Mouse (Mus musculus) G1E (cell line): ENCODE measurements around the gene Ccdc39. TPM values are rescaled to one million over a fixed set of nuclear protein-coding genes. Genes with fewer than 3 reads are reported as not detected.
A peak's percentile ranks its signal among the peaks of the same experiment; 100 is the strongest.

ENCODE experiments used
- ATAC-seq: 2 replicates; pipeline ENCODE4 v1.8.0; 2016; ENCODE audit warnings: mild to moderate bottlenecking; ENCODE audit not compliant: insufficient number of reproducible peaks, poor library complexity, low FRiP score, severe bottlenecking; ENCODE audit errors: extremely low read depth
- DNase-seq: peaks from one replicate; pipeline ENCODE4 v3.0.0; 2012; ENCODE audit warnings: low spot score
- H3K27me3 ChIP-seq: 2 replicates; pipeline ENCODE4 v1.6.1; 2012; ENCODE audit warnings: mild to moderate bottlenecking, low read length, inconsistent platforms; ENCODE audit not compliant: insufficient read depth
- H3K36me3 ChIP-seq: replicated peaks from 2 replicates; pipeline ENCODE3; 2012; ENCODE audit warnings: mild to moderate bottlenecking, inconsistent platforms
- H3K4me1 ChIP-seq: 2 replicates; pipeline ENCODE4 v1.6.1; 2012; ENCODE audit warnings: low read depth, low read length, inconsistent platforms, mixed read lengths; ENCODE audit not compliant: insufficient read depth
- H3K4me3 ChIP-seq: 2 replicates; pipeline ENCODE4 v1.5.1; 2012; ENCODE audit warnings: low read depth, mild to moderate bottlenecking, inconsistent platforms, low read length, moderate library complexity, mixed read lengths
- H3K9me3 ChIP-seq: replicated peaks from 2 replicates; pipeline ENCODE4 v1.6.1; 2012; ENCODE audit warnings: inconsistent platforms
- CTCF ChIP-seq: IDR thresholded peaks from 2 replicates; pipeline ENCODE4 v1.5.1; 2012; ENCODE audit warnings: low read depth, low read length, inconsistent platforms, mixed read lengths
- GATA1 ChIP-seq: IDR thresholded peaks from 2 replicates; pipeline ENCODE4 v1.6.1; 2012; ENCODE audit warnings: borderline replicate concordance, low read length, inconsistent platforms, mixed read lengths
- GATA2 ChIP-seq: IDR thresholded peaks from 2 replicates; pipeline ENCODE4 v1.6.1; 2012; ENCODE audit warnings: low read depth, low read length, inconsistent platforms, borderline replicate concordance
- POLR2AphosphoS5 ChIP-seq: IDR thresholded peaks from 2 replicates; pipeline ENCODE4 v1.6.1; 2012; ENCODE audit warnings: low read depth, low read length, inconsistent platforms; ENCODE audit not compliant: insufficient replicate concordance
- TAL1 ChIP-seq: conservative IDR thresholded peaks from 2 replicates; pipeline ENCODE4 v1.6.1; 2012; ENCODE audit warnings: low read depth, low read length, inconsistent platforms, mixed read lengths
- polyA plus RNA-seq: library from polyadenylated mRNA; stranded (reverse); fragments of >175 nt; gene quantifications from 2 replicates; pipeline ENCODE4 v1.2.3, GENCODE M21; 2012
- total RNA-seq, 2 experiments: library from RNA; stranded (forward) in 1 of 2; stranded (reverse) in 1 of 2; fragments of 200-1000 nt in 1 of 2; fragments of >200 nt in 1 of 2; fragmentation: Nextera tagmentation in 1 of 2; gene quantifications; 2 replicates each; pipeline ENCODE4 v1.2.3; 2014 to 2017

Ccdc39 gene
- total and polyA plus RNA-seq, 3 experiments, result 0.17 to 8.2 (median 4.1) TPM

- DNase-seq (no peak), ATAC-seq (no peak)
- H3K36me3 ChIP-seq, result no peaks in the 10 kb centered on the region
- no peaks in the 10 kb centered on the region for H3K9me3 ChIP-seq
- H3K4me3 ChIP-seq, result no peak overlapping the region
- H3K27me3 ChIP-seq, result no peaks in the 10 kb centered on the region
- TF ChIP-seq CTCF (no peak), GATA2 (no peak), TAL1 (no peak), GATA1 (no peak), POLR2AphosphoS5 (no peak)
- H3K4me1 ChIP-seq, result peaks cover 43% of the 10 kb centered on the region
These were observed 6.7 kb upstream of the Ccdc39 start for GRCm38 (mm10) chr3:33850856-33851255.

DNA sequence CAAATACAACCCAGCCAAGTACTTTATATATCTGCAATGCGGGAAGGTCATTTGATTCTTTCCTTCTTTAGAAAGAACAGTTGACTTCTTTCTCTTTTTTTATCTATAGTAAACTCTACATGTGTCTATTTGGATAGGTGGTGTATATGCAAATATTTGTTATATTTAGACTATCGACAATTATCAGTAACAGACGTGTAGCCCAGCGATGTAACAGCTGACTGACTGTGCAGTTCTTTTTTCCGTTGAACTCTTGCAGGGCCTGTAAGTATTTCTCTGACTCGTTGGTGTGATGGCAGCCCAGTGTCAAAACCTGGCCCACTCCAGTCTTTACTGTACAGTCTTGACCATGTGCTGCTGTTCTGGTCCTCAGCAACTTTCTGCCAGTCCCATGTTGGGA lies 2.5 kb upstream of the Ccdc39 start:
- ATAC-seq (peak; percentile 62), DNase-seq (no peak)
- TF ChIP-seq GATA2 (no peak), CTCF (no peak)
- no peaks in the 10 kb centered on the region for H3K27me3 ChIP-seq
- H3K36me3 ChIP-seq, result no peaks in the 10 kb centered on the region
- H3K4me3 ChIP-seq, result no peak overlapping the region
- no peaks in the 10 kb centered on the region for H3K9me3 ChIP-seq
- peaks cover 48% of the 10 kb centered on the region for H3K4me1 ChIP-seq

GRCm38 (mm10) chr3:33838877-33839276 lies 5.2 kb downstream of the Ccdc39 start:
- Histone ChIP-seq H3K4me1 (peaks cover 13% of the 10 kb centered on the region), H3K36me3 (no peaks in the 10 kb centered on the region), H3K4me3 (no peak overlapping the region), H3K27me3 (no peaks in the 10 kb centered on the region), H3K9me3 (no peaks in the 10 kb centered on the region)
- TF ChIP-seq CTCF, result no peak
- no peak for TF ChIP-seq GATA1
- TF ChIP-seq POLR2AphosphoS5, result no peak
- no peak for TF ChIP-seq GATA2
- TF ChIP-seq TAL1, result no peak
- DNase-seq, result no peak
- ATAC-seq, result no peak

GRCm38 (mm10) chr3:33836576-33836975 lies 7.5 kb downstream of the Ccdc39 start:
- no peak for TF ChIP-seq TAL1
- no peak for TF ChIP-seq POLR2AphosphoS5
- TF ChIP-seq GATA2, result no peak
- TF ChIP-seq GATA1, result no peak
- no peak for TF ChIP-seq CTCF
- no peak overlapping the region for H3K4me3 ChIP-seq

DNA sequence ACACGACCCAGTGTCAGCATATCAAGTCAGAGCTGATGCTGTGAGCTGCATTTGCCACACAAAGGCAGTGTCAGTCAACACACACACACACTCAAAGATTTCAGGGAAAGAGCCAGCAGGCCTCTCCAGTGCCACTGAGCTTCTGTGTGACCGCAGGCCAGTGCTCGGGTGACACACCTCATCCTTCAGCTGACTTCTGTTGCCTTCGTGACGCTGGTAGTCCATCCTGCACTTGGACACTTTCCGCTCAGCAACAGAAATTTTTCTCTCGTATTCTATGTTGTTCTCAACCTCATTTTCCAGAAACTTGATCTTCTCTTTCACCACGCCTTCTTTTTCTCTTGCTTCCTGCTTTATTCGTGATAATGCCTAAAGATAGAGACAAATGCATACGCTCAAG lies 11.8 kb downstream of the Ccdc39 start:
- ATAC-seq (no peak), DNase-seq (no peak)
- no peaks in the 10 kb centered on the region for H3K27me3 ChIP-seq
- H3K36me3 ChIP-seq, result no peaks in the 10 kb centered on the region
- H3K4me1 ChIP-seq, result peaks cover 16% of the 10 kb centered on the region
- no peak for TF ChIP-seq TAL1
- H3K4me3 ChIP-seq, result no peak overlapping the region
- no peaks in the 10 kb centered on the region for H3K9me3 ChIP-seq

More at GRCm38 (mm10) chr3:33836576-33836975, 7.5 kb downstream of the Ccdc39 start:
- DNase-seq (no peak), ATAC-seq (no peak)
- H3K9me3 ChIP-seq, result no peaks in the 10 kb centered on the region
- no peaks in the 10 kb centered on the region for H3K36me3 ChIP-seq
- peaks cover 9% of the 10 kb centered on the region for H3K4me1 ChIP-seq
- H3K27me3 ChIP-seq, result no peaks in the 10 kb centered on the region

GRCm38 (mm10) chr3:33824135-33824946 lies 19.8 kb downstream of the Ccdc39 start:
- DNase-seq, result no peak
- no peak overlapping the region for H3K4me3 ChIP-seq
- no peaks in the 10 kb centered on the region for H3K27me3 ChIP-seq

GRCm38 (mm10) chr3:33807151-33807550 lies 37.0 kb downstream of the Ccdc39 start:
- Histone ChIP-seq H3K4me3 (no peak overlapping the region), H3K9me3 (no peaks in the 10 kb centered on the region), H3K36me3 (peaks cover 69% of the 10 kb centered on the region), H3K4me1 (peaks cover 5% of the 10 kb centered on the region; the same call in 1 of the 2 replicates), H3K27me3 (no peaks in the 10 kb centered on the region)
- DNase-seq (no peak), ATAC-seq (no peak)
- no peak for TF ChIP-seq GATA1
- no peak for TF ChIP-seq GATA2
- no peak for TF ChIP-seq POLR2AphosphoS5
- no peak for TF ChIP-seq CTCF
- TF ChIP-seq TAL1, result no peak

More at GRCm38 (mm10) chr3:33824135-33824946, 19.8 kb downstream of the Ccdc39 start:
- Histone ChIP-seq H3K4me1 (peaks cover 28% of the 10 kb centered on the region), H3K36me3 (no peaks in the 10 kb centered on the region), H3K9me3 (no peaks in the 10 kb centered on the region)
- TF ChIP-seq GATA1, result no peak
- peak; percentile 37 for TF ChIP-seq CTCF
- peak; percentile 60; the same call in 1 of the 2 replicates for ATAC-seq
